Mouse (Mus musculus): ENCODE results near the gene Arg1.

Gene Arg1

GRCm38 (mm10) chr10:24912576-24912975 lies 14.7 kb downstream of the Arg1 start:
- no peak for DNase-seq (ENCODE audit: low spot score)

- no peak for DNase-seq (ENCODE audit: low spot score)
Observed at GRCm38 (mm10) chr10:24911199-24911598, 16.1 kb downstream of the Arg1 start.

- no peak for DNase-seq (ENCODE audit: low spot score)
Observed at GRCm38 (mm10) chr10:24905627-24906026, 21.7 kb downstream of the Arg1 start.

GRCm38 (mm10) chr10:24895927-24896326 lies 31.4 kb downstream of the Arg1 start:
- peak; percentile 29 for DNase-seq (ENCODE audit: low spot score)

- DNase-seq (ENCODE audit: low spot score), result no peak
Observed at GRCm38 (mm10) chr10:24888343-24888742, 38.9 kb downstream of the Arg1 start.

GRCm38 (mm10) chr10:24886008-24886407 lies 41.3 kb downstream of the Arg1 start:
- DNase-seq (ENCODE audit: low spot score), result peak; percentile 54

- no peak for DNase-seq (ENCODE audit: low spot score)
Observed at GRCm38 (mm10) chr10:24873624-24874023, 53.7 kb downstream of the Arg1 start.

- DNase-seq (ENCODE audit: low spot score), result peak; percentile 100
Observed at GRCm38 (mm10) chr10:24869760-24870290, 57.5 kb downstream of the Arg1 start, which contains the start of gene Med23. Gene Med23, plus strand, starts transcription at chr10:24869986.

All from MN1 (cell line).